Mouse (Mus musculus) regulatory T cell (primary cell): ENCODE results near the gene Arvcf.

Experiments
- in situ Hi-C: fragments of 300-600 bp; cut with MboI, MseI; formaldehyde crosslinking; loops from one replicate; pipeline ENCODE4 v1.15.1; 2025; ENCODE audit warnings: high pct_unique_total_duplicates

Arvcf gene

DNA sequence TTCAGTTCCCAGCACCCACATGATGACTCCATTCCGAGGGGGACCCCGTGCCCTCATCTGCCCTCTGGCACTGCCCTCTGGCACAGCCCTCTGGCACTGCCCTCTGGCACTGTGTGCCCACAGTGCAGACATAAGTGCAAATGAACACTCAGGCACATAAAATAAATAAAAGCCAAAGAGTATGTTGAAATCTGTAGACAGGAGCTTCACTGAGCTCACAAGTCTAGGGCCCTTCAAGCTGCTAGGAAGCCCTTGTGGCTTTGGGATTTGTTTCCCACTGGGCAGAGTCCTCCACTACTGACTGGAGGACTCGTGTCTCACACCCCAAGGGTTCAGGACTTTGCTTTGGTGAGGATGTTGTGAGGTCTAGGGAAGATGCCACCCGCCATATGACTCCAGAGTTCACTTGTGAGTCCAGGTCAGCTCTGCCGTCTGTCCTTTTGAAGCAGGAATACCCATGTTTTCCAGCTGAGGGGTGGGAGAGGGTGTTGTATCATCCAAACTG lies 80.1 kb downstream of the Arvcf start:
- in situ Hi-C loops, result no loop called here

DNA sequence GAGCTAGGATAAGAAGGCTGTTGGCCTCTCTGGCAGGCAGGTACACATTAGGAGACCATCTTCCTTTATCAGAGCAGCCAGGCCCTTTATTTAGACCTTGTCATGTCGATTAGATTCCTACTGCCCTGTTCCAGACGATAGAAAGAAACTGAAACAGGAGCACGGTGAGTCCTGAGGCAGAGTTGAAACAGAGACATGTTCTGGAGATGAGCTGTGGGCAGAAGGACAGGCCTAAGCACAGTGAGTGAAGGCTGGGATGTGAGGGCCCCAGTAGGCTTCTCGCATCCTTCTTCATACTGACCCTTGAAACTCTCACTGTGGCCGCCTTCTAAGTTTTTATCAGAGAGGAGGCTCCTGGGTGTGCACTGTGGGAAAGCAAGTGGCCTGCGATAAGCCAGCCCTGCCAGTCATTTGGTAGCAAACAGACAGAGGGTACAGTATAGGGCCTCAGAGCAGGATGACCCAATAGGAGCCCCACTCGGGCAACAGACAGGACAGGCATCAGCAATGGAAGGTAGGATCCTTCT lies 80.6 kb downstream of the Arvcf start:
- in situ Hi-C loops, result no loop called here

DNA sequence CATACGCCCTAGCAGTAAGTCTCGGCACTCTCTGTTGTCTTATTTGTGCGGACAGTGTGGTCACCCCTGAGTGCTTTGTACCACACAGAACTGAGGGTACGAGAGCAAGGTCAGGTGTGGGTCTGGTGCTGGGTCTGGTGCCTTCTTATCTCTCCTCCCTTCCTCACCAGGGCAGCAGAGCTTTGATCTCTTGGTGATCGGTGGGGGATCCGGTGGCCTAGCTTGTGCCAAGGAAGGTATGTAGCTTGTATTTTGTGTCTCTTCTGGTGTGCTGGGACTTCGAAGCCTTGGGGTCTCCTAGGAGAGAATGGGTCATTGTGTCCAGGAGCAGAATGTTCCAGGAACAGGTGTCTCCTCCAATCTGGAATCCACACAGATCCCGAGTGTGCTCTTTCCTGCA lies 81.7 kb downstream of the Arvcf start:
- in situ Hi-C loops, result no loop called here

DNA sequence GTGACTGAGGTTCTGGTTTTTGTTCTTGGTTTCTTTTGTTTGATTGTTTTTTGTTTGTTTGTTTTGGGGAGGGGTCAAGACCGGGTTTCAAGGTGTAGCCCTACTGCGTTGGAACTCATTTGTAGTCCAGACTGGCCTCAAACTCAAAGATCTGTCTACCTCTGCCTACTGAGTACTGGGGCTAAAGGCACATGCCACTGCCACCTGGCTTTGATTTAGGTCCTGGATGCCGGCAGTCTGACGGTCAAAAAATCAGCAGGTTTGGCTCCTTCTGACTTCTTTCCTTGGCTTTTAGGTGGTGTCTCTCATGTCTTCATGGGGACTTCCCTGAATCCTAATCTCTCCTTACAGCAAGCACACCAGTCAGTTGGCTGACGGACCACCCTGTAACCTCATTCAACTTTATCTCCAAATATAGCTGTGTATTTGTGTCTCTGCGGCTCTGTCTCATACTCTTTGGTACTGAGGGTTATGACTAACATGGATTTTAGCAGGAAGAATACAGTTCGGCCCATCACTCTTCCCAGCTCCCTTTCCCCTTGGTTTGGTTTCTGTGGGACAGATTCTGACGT lies 82.7 kb downstream of the Arvcf start:
- in situ Hi-C loops, result no loop called here

DNA sequence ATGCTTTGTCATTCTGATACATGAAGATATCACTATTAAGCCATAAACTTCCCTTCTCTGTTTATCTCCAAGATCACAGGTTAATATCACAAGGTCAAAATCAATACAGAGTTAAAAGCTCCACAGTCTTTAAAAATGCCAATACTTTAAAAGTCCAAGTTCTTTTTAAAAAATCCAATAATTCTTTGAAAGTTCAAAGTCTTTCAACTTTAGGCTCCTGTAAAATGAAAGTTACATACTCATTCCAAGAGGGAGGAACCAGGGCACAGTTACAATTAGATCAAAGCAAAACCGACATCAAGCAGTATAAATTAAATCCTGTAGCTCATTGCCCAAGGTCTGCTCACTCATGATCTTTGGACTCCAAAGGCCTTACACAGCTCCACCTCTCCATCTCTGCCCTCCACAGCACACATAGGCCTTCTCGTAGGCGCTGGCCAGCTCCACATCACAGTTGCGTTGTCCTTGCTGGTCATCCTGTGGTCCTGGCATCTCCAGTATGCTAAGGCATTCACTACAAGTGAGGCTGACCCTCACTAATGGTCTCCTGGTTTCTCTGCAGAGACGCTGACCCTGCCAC lies 85.4 kb downstream of the Arvcf start:
- in situ Hi-C loops, result no loop called here

DNA sequence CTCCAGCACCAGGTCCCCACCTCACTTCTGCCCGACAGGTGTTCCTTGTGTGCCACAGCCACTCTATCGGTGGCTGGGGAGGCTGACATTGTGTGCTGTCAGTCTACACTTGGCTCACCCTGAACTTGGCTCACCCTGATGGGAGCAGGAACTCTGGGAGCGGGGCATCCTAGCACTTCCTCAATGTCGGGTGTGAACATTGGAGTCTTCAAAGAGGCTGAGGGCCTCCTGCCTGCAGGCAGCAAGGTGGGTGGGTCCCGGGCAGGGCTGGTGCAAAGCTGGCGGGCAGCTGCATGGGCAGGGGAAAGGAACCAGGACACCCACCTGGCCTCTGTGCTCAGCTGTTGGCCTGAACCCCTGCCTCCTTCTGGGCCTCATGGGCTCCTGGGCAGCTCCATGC lies 88.1 kb downstream of the Arvcf start:
- in situ Hi-C loops, result no loop called here

DNA sequence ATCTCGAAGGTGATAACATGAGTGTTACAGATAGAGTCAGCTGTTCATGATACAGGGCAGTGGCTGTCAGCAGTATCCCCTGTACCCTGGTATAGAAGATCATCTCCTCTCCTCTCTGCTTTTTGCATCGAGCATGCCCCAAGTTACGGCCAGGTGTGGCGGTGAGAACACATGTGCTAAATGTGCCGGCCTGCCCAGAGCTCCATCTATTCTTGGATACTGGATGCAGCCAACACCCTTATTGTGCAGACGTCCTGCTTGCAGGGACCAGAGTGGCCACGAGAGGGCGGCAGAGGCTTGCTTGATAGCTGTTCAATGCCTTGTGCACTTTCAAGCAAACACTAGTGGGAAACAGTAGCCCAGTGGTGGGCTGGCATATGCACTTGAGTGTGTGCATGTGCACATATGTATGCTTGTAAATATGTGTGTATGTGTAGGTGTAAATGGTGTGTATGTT lies 95.4 kb downstream of the Arvcf start:
- in situ Hi-C loops, result no loop called here

DNA sequence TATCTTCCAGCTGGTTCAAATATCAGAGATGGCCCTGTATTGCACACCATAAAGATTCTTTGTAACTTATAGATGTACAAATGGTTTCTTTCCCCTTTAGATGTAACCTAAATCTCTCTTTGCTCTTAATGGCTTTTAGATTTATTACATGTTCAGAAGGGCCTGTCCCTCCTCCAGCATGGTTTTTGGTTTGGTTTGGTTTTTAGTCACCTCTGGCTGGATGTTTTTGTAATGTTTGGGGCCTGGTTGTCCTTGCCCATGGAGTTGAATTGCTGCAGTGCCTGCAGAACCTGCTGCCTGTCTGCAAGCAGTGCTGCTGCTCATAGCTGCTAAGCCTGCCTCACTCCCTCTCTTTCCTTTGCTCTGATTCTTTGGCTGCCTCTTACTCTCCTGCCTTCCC lies 99.3 kb downstream of the Arvcf start:
- in situ Hi-C loops, result loop anchor here (5.0 kb wide), 1 partner anchor 175 kb away; the partner anchor contains the start of gene Gp1bb

DNA sequence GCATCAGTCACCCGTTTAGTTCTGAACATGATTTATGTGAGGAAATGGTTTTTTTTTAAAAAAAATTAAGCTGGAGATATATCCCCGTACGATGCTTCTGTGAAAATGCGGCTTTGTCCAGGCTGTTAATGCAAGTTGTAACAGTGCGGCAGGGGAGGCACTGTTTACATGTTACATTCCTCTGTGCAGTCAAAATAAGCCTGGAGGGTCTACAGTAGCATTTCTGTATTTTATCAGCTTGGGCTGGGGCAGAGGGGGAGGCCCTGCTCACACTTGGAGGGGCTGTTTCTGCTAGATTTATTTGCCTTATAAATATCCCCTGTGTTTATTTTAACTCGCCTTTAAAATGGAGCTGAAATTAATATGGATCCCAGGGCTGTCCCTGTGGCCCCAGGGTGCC lies 100.1 kb downstream of the Arvcf start:
- in situ Hi-C loops, result loop anchor here (5.0 kb wide), 1 partner anchor 174 kb away; the partner anchor contains the start of gene Gp1bb

DNA sequence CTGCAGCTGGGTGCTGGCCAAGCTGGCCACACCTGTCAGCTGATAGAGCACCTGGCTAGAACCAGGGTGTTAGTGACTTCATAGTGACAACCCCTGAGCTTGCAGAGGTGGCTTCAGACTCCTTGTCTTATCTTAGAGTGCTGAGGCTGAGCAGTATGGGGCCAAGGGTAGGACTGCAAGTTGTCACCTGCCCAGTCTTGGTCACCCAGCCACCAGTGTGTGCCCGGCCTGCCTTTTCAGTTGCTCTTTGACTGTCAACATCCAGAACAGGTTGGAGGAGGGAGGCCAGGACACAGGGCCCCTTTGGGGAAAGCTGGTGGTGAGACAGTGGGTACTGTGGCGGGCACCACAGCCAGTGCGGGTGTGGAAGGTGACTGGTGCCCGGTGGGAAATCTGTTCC lies 101.0 kb downstream of the Arvcf start:
- in situ Hi-C loops, result loop anchor here (5.0 kb wide), 1 partner anchor 173 kb away; the partner anchor contains the start of gene Gp1bb

DNA sequence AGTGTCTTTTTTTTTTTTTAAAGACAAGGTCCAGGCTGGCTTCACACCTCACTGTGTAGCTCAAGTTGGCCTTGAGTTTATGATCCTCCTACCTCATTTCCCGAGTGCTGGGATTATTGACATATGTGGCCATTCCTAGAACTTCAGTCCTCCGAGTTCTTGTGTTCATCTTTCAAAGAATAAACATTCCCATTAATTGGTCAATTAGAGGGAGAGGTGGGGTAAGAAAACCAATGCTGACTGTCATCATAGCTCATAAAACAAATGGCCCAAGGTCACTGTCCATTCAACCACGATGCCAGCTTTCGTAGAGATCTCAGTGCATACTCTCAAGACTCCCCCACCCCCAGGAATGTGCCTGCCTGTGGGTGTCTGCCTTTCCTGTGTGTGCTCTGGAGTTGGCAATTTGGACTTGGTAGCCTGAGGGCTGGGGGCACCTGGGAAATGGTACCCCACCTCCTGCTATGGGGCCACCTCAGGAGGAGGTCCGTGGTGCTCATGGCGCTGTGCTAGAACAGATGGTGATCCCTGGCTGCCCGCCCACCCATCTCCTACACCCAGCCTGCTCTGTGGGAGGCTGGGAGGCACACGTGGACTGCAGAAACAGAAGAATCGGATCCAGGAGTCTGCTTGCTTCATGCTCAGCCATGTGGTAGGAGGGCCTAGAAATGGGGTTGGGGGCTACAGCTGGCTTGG lies 103.7 kb downstream of the Arvcf start:
- in situ Hi-C loops, result no loop called here

DNA sequence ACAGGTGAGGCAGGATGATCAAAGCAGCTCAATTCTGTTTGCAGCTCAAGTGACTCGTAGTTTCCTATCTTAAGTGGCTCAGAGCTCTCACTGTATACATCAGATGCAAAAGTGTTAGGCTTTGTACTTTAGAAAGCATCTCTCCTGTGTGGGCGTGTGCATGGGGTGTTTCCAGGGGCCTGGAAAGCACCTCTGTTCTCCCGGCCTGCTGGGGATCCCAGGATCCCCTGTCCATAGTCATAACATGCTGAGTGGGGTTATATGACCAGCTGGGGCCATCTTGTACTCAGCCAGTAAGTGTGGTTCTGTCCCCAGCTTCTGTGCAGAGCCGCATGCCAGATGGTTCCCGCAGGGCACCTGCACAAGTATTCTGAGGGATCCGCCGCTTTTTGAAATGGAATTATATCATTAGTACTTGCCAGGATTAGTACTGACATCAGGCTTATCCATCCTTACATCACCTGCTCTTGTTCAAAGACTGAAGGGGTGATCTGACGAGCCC lies 104.4 kb downstream of the Arvcf start:
- in situ Hi-C loops, result no loop called here

DNA sequence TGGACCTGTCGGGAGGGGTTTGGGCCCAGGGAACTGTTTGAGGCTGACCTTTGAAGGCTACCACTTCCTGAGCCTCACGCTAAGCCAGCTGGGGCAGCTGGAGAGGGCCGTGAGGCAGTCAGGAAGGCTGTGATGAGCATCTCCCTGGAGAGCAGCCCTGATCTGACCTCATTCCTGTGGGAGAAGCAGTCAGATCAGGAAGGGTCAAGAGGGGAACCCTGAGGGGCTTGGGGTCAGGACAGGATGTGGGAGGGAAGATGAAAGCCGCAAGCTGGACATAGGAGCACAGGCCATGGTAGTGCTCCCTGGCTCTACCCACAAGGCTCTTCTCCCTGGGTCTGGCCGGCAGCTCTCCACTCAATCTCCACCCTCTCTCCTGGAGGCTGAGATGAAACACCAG lies 105.9 kb downstream of the Arvcf start:
- in situ Hi-C loops, result no loop called here

DNA sequence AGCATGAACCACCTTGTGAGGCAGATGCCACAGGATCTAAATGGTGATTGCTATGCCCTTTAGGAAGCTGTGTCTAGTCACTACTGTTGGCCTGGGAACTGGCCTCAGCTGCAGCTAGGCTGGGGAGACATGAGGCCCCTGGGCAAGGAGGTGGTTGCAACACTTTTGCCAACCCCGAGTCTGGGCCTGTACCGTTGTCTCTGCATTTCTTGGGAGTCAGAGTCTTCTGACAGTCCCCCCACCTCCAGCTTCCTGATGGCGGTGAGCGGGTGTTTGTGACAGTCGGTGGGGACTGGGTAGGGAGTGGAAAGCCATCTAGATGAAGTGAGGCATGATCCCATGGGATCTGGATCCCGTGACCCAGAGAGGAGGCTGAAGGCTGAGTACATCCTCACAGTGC lies 107.4 kb downstream of the Arvcf start:
- in situ Hi-C loops, result no loop called here
